Mouse (Mus musculus): ENCODE measurements around the gene Shc1.

- TF ChIP-seq CTCF (IDR thresholded peaks at IDR 0.05; ENCODE audit: low read depth) (no peak), EP300 (IDR thresholded peaks at IDR 0.05; ENCODE audit: low read depth) (no peak)
Measured at GRCm38 (mm10) chr3:89437269-89437668, 19.0 kb downstream of the Shc1 start.
